Mouse (Mus musculus) ovary, adult 10 weeks (tissue): ENCODE data around the gene Camk1. TPM values are rescaled to one million over a fixed set of nuclear protein-coding genes. Genes with fewer than 3 reads are reported as not detected.

Experiments used
- polyA plus RNA-seq: library from polyadenylated mRNA; stranded (reverse); fragments of 350-450 nt; fragmentation: Illumina TruSeq; extraction: RNeasy Lipid Tissue Mini Kit (QIAGEN cat#74804); gene quantifications from one replicate; pipeline ENCODE4 v1.2.3, GENCODE M21; 2014

Gene Camk1
- 23.9 TPM for polyA plus RNA-seq

DNA sequence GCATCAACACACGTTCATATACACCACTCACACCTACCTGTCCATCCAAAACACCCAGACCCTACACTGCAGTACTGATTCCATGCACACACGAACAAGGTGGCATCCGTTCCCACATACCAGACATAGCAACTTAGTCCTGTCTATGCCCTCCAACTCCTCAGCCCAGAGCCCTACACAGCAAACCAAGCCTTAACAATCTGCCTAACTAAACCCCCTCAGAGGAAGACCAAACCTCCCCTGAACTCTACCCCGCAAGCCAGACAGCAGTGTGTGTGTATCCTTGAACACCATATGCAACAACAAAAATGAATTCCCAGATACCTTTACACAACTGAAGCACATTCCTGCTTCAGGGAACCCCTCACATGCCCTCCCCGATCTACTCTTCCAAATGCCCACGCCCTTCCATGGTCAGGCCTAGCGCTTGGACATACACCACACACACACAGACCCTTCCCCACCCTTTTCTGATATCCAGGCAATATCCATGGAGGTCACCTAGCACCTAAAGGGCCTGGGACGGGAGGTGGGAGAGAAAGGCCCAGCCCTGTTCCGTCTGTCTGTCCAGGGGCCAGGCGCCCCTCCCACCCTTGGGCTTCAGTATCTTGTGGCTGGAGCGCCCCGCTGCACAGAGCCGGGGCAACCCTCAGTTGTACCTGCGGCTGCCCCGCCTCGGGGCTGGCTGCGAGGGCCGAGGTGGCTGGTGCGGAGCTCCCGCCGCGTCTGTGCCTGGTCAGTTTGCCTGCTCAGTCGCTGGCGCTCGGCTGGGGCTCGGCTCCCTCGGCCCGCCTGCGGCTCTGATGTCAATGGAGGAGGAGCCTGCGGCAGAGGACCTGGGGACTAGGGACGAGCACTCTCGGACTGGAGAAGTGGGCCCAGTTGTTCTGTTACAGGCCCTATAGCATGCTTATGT, at the start of gene Camk1:
Camk1 (minus strand) TSS at position 808 of the 916 bp plus-strand sequence.

DNA sequence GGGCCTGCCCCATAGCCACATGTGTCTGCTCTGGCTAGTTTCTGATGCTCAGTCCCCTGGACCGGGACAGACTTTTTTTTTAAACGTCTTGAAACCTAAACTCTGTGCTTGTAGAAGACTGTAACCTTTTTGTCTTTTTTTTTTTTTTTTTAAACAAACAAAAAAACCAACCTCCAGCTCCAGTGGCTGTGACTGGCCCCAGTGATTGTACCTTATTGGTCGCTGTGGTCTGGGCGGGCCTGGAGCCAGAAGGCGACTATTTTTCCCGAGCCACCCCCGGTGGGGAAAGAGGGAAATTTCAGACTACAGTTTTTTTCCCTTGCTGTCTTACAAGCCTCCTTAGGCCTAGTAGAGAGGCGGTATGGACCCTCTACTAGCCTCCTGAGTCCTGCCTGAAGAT, 45.2 kb upstream of the Camk1 start, which contains the start of gene Ttll3:
Ttll3 (plus strand) TSS at position 301 of the 400 bp plus-strand sequence.

DNA sequence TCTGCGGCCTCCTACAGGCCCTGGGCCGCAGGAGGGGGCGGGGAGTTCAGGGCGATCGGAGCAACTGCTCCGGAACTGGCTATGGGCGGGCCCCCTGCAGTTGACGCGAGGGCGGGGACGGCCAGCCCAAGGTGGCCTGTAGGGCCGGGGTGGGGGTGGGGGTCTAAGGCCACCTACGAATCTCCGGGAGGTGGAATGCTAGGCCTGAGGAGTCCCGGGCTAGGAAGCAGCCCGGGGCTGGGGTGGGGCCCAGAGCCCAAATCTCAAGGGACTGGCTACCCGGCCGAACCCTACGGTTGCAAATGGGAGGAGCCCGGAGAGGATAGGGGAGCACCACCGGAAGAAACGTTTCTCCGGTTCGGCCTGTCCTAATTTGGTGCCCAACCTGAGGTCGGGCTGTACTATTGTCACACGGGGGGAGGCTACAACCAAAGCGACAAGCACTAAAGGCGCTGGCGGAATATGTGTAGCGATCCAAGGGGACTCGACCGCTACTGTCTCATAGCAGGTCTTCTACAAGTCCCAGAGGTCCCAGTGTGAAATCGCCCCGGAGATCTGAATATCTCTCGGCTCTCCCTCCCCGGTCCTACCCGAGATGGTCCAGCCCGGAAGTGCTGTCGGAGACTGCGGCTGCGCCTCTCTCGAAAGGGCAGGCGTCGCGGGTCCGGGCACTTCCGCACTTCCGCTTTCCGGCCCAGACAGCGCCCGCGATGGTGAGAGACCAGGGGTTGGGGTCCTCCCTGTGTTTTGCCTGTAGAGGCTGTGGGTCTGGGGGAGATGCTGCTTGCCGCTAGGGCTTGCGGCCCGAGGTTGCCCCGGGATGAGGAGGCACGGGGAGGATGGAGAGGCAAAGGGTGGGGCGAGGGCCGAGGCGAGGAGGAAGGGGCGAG, 34.0 kb upstream of the Camk1 start, which contains the start of the genes Tada3 and Arpc4:
Tada3 (minus strand) TSS at position 388 of the 890 bp plus-strand sequence.
Arpc4 (plus strand) TSS at position 620 of the 890 bp plus-strand sequence.

DNA sequence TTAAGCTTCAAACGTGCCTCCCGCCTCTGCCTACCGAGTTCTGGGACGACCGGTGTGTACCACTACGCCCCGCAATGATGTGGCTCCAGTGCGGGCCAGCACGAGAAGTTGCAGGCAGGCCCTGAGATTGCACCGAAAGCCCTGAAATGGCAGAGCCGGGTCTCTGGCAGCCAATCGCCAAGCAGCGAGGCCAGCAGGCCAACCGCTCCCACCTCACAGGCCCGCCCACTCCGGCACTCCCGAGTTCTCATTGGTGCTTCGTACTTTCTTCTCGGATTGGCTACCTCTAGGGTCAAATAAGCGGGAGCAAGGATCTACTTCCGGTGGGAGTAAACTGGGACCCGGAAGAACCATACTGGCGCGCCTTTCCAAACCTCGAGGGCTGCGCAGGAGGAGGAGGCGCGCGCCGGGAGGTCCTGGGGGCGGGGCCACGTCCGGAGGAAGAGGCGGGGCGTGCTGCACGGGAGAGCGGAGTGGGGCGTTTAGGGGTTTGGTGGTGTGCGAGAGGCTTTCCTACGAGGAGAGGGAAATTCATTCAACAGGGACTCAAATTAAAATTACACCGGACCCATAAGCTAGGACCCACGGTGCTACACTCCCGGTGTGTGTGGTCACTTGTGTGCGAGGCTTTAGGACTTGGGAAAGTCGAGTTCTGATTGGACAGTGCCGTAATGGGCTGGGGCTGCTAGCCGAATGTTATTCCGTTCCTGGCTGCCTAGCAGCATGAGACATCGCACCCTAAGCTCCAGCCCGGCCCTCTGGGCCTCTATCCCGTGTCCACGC, 17.1 kb downstream of the Camk1 start, which contains the start of gene Ogg1:
Ogg1 (plus strand) TSS at position 440 of the 783 bp plus-strand sequence.

DNA sequence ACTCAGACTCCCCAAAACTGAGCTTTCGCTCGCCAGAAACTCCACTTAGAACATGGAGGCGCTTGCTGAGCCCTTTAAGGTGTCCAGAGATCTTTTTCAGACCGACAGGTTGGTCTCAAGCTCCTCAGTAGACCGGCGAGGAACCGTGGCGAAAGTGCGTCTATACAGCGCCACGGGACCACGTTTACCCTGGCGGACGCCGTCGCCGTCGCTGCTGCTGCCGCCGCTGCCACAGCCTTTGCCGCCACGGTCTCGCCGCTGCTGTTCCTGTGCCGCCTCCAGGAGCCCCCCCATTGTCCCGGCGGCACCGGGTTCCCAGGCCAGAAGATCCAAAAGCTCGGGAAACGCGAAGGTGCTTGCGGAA, 36.8 kb downstream of the Camk1 start, which contains the start of gene Brpf1:
Brpf1 (plus strand) TSS at position 152 of the 364 bp plus-strand sequence.

Other genes starting within 250 kb of the Camk1 start
- gene Lhfpl4, start 148.6 kb downstream of the Camk1 start, polyA plus RNA-seq, result 0.20 TPM
- 35.6 TPM for gene Mtmr14, start 106.1 kb downstream of the Camk1 start, polyA plus RNA-seq
- gene Cpne9, start 61.7 kb downstream of the Camk1 start, polyA plus RNA-seq, result 0.20 TPM
- 3.5 TPM for gene Brpf1, start 36.8 kb downstream of the Camk1 start, polyA plus RNA-seq
- 3.6 TPM for gene Ogg1, start 17.0 kb downstream of the Camk1 start, polyA plus RNA-seq
- gene Tada3, start 33.9 kb upstream of the Camk1 start, polyA plus RNA-seq, result 3.1 TPM
- gene Arpc4, start 34.1 kb upstream of the Camk1 start, polyA plus RNA-seq, result 117 TPM
- not detected for gene Ttll3, start 45.3 kb upstream of the Camk1 start, polyA plus RNA-seq
- not detected for gene Rpusd3, start 75.4 kb upstream of the Camk1 start, polyA plus RNA-seq
- 0.54 TPM for gene Cidec, start 91.8 kb upstream of the Camk1 start, polyA plus RNA-seq
- gene Jagn1, start 98.6 kb upstream of the Camk1 start, polyA plus RNA-seq, result 22.8 TPM
- 0.57 TPM for gene Il17re, start 114.5 kb upstream of the Camk1 start, polyA plus RNA-seq
- 0.77 TPM for gene Il17rc, start 127.4 kb upstream of the Camk1 start, polyA plus RNA-seq
- gene Creld1, start 139.3 kb upstream of the Camk1 start, polyA plus RNA-seq, result 1.2 TPM
- not detected for gene Prrt3, start 157.9 kb upstream of the Camk1 start, polyA plus RNA-seq
- 111 TPM for gene Emc3, start 187.7 kb upstream of the Camk1 start, polyA plus RNA-seq
- gene Fancd2, start 187.7 kb upstream of the Camk1 start, polyA plus RNA-seq, result 4.6 TPM